Mouse (Mus musculus): Measurements from ENCODE around the gene Pafah2. TPM values are rescaled to one million over a fixed set of nuclear protein-coding genes. Genes with fewer than 3 reads are reported as not detected.
A peak's percentile ranks its signal among the peaks of the same experiment; 100 is the strongest.

Gene Pafah2
- polyA plus RNA-seq, 1 experiment from 2014 or later, result 10.2 TPM

GRCm38 (mm10) chr4:134421971-134422370 lies 25.9 kb downstream of the Pafah2 start:
- no peak overlapping the region for H3K4me3 ChIP-seq (ENCODE audit: low read depth, low read length)
- 54% methylated on average over 11 of the region's 11 CpGs for WGBS
- H3K27me3 ChIP-seq (ENCODE audit: control insufficient read depth, insufficient read depth, low read length), result no peaks in the 10 kb centered on the region
- H3K4me1 ChIP-seq (replicated peaks; ENCODE audit: control insufficient read depth, insufficient read depth, low read length), result no peaks in the 10 kb centered on the region
- DNase-seq (ENCODE audit: low spot score), result no peak
- H3K36me3 ChIP-seq (ENCODE audit: control insufficient read depth, insufficient read depth, low read length), result no peaks in the 10 kb centered on the region
- H3K4me2 ChIP-seq (replicated peaks; ENCODE audit: low read depth, low read length), result no peak overlapping the region
- no peak for ATAC-seq (ENCODE audit: low FRiP score)
- H3K9ac ChIP-seq (ENCODE audit: low read depth, low read length), result no peak overlapping the region
- no peak overlapping the region for H3K27ac ChIP-seq (ENCODE audit: low read depth, low read length)
- no peaks in the 10 kb centered on the region for H3K9me3 ChIP-seq (ENCODE audit: control insufficient read depth, low read length)

- Histone ChIP-seq H3K36me3 (ENCODE audit: control insufficient read depth, insufficient read depth, low read length) (no peaks in the 10 kb centered on the region), H3K9me3 (ENCODE audit: control insufficient read depth, low read length) (no peaks in the 10 kb centered on the region), H3K27ac (ENCODE audit: low read depth, low read length) (no peak overlapping the region), H3K4me1 (replicated peaks; ENCODE audit: control insufficient read depth, insufficient read depth, low read length) (no peaks in the 10 kb centered on the region), H3K4me3 (ENCODE audit: low read depth, low read length) (no peak overlapping the region), H3K4me2 (replicated peaks; ENCODE audit: low read depth, low read length) (no peak overlapping the region), H3K9ac (ENCODE audit: low read depth, low read length) (no peak overlapping the region), H3K27me3 (ENCODE audit: control insufficient read depth, insufficient read depth, low read length) (no peaks in the 10 kb centered on the region)
- ATAC-seq (ENCODE audit: low FRiP score), result no peak
- WGBS, result 90% methylated on average over 7 of the region's 7 CpGs
- no peak for DNase-seq (ENCODE audit: low spot score)
These were observed 27.8 kb downstream of the Pafah2 start for GRCm38 (mm10) chr4:134423949-134424348.

GRCm38 (mm10) chr4:134425088-134425487 lies 29.0 kb downstream of the Pafah2 start:
- DNase-seq (ENCODE audit: low spot score), result no peak
- no peak for ATAC-seq (ENCODE audit: low FRiP score)
- Histone ChIP-seq H3K27me3 (ENCODE audit: control insufficient read depth, insufficient read depth, low read length) (no peaks in the 10 kb centered on the region), H3K9ac (ENCODE audit: low read depth, low read length) (no peak overlapping the region), H3K36me3 (ENCODE audit: control insufficient read depth, insufficient read depth, low read length) (no peaks in the 10 kb centered on the region), H3K4me1 (replicated peaks; ENCODE audit: control insufficient read depth, insufficient read depth, low read length) (peaks cover 3% of the 10 kb centered on the region; the same call in 1 of the 2 replicates), H3K27ac (ENCODE audit: low read depth, low read length) (no peak overlapping the region), H3K9me3 (ENCODE audit: control insufficient read depth, low read length) (no peaks in the 10 kb centered on the region), H3K4me2 (replicated peaks; ENCODE audit: low read depth, low read length) (no peak overlapping the region), H3K4me3 (ENCODE audit: low read depth, low read length) (no peak overlapping the region)
- WGBS, result 78% methylated on average over 7 of the region's 7 CpGs

- ATAC-seq (ENCODE audit: low FRiP score) (peak; percentile 84), DNase-seq (ENCODE audit: low spot score) (peak; percentile 72)
- Histone ChIP-seq H3K36me3 (ENCODE audit: control insufficient read depth, insufficient read depth, low read length) (no peaks in the 10 kb centered on the region), H3K4me2 (replicated peaks; ENCODE audit: low read depth, low read length) (0 out of 2 replicates have a peak overlapping the region, but pooled peaks have one; percentile 11), H3K9ac (ENCODE audit: low read depth, low read length) (peak overlapping the region; percentile 2; the same call in 1 of the 2 replicates), H3K27me3 (ENCODE audit: control insufficient read depth, insufficient read depth, low read length) (no peaks in the 10 kb centered on the region), H3K4me1 (replicated peaks; ENCODE audit: control insufficient read depth, insufficient read depth, low read length) (peaks cover 7% of the 10 kb centered on the region; the same call in 1 of the 2 replicates), H3K9me3 (ENCODE audit: control insufficient read depth, low read length) (no peaks in the 10 kb centered on the region), H3K4me3 (ENCODE audit: low read depth, low read length) (no peak overlapping the region), H3K27ac (ENCODE audit: low read depth, low read length) (peak overlapping the region; percentile 92)
- 31% methylated on average over 23 of the region's 23 CpGs for WGBS
These were observed 34.4 kb downstream of the Pafah2 start for GRCm38 (mm10) chr4:134430381-134431004.

- Histone ChIP-seq H3K4me3 (ENCODE audit: low read depth, low read length) (no peak overlapping the region), H3K9ac (ENCODE audit: low read depth, low read length) (no peak overlapping the region), H3K27me3 (ENCODE audit: control insufficient read depth, insufficient read depth, low read length) (no peaks in the 10 kb centered on the region), H3K9me3 (ENCODE audit: control insufficient read depth, low read length) (no peaks in the 10 kb centered on the region), H3K4me2 (replicated peaks; ENCODE audit: low read depth, low read length) (no peak overlapping the region), H3K4me1 (replicated peaks; ENCODE audit: control insufficient read depth, insufficient read depth, low read length) (peaks cover 7% of the 10 kb centered on the region; the same call in 1 of the 2 replicates), H3K27ac (ENCODE audit: low read depth, low read length) (no peak overlapping the region), H3K36me3 (ENCODE audit: control insufficient read depth, insufficient read depth, low read length) (no peaks in the 10 kb centered on the region)
- DNase-seq (ENCODE audit: low spot score), result no peak
- WGBS, result 90% methylated on average over 15 of the region's 15 CpGs
- no peak for ATAC-seq (ENCODE audit: low FRiP score)
These were observed 36.7 kb downstream of the Pafah2 start for GRCm38 (mm10) chr4:134432686-134433360.

- WGBS, result 40% methylated on average over 7 of the region's 7 CpGs
- Histone ChIP-seq H3K27ac (ENCODE audit: low read depth, low read length) (no peak overlapping the region), H3K27me3 (ENCODE audit: control insufficient read depth, insufficient read depth, low read length) (no peaks in the 10 kb centered on the region), H3K4me1 (replicated peaks; ENCODE audit: control insufficient read depth, insufficient read depth, low read length) (0 out of 2 replicates have a peak, but pooled peaks cover under 1% of the 10 kb centered on the region), H3K9ac (ENCODE audit: low read depth, low read length) (no peak overlapping the region), H3K4me3 (ENCODE audit: low read depth, low read length) (no peak overlapping the region), H3K9me3 (ENCODE audit: control insufficient read depth, low read length) (no peaks in the 10 kb centered on the region), H3K36me3 (ENCODE audit: control insufficient read depth, insufficient read depth, low read length) (no peaks in the 10 kb centered on the region), H3K4me2 (replicated peaks; ENCODE audit: low read depth, low read length) (no peak overlapping the region)
- ATAC-seq (ENCODE audit: low FRiP score), result peak; percentile 69
- DNase-seq (ENCODE audit: low spot score), result peak; percentile 68
These were observed 40.1 kb downstream of the Pafah2 start for GRCm38 (mm10) chr4:134436185-134436584.

- Histone ChIP-seq H3K9me3 (ENCODE audit: control insufficient read depth, low read length) (no peaks in the 10 kb centered on the region), H3K9ac (ENCODE audit: low read depth, low read length) (no peak overlapping the region), H3K4me3 (ENCODE audit: low read depth, low read length) (no peak overlapping the region), H3K27me3 (ENCODE audit: control insufficient read depth, insufficient read depth, low read length) (no peaks in the 10 kb centered on the region), H3K4me2 (replicated peaks; ENCODE audit: low read depth, low read length) (no peak overlapping the region), H3K27ac (ENCODE audit: low read depth, low read length) (no peak overlapping the region), H3K36me3 (ENCODE audit: control insufficient read depth, insufficient read depth, low read length) (no peaks in the 10 kb centered on the region), H3K4me1 (replicated peaks; ENCODE audit: control insufficient read depth, insufficient read depth, low read length) (no peaks in the 10 kb centered on the region)
- DNase-seq (ENCODE audit: low spot score) (peak; percentile 47), ATAC-seq (ENCODE audit: low FRiP score) (no peak; the same call in 1 of the 2 replicates)
- WGBS, result 71% methylated on average over 10 of the region's 10 CpGs
These were observed 40.5 kb downstream of the Pafah2 start for GRCm38 (mm10) chr4:134436659-134437058.

- no peak overlapping the region for H3K27ac ChIP-seq (ENCODE audit: low read depth, low read length)
- no peak for ATAC-seq (ENCODE audit: low FRiP score)
- WGBS, result 69% methylated on average over 3 of the region's 3 CpGs
- DNase-seq (ENCODE audit: low spot score), result no peak
- no peak overlapping the region for H3K9ac ChIP-seq (ENCODE audit: low read depth, low read length)
- no peaks in the 10 kb centered on the region for H3K36me3 ChIP-seq (ENCODE audit: control insufficient read depth, insufficient read depth, low read length)
- no peaks in the 10 kb centered on the region for H3K27me3 ChIP-seq (ENCODE audit: control insufficient read depth, insufficient read depth, low read length)
- H3K4me1 ChIP-seq (replicated peaks; ENCODE audit: control insufficient read depth, insufficient read depth, low read length), result no peaks in the 10 kb centered on the region
- H3K9me3 ChIP-seq (ENCODE audit: control insufficient read depth, low read length), result no peaks in the 10 kb centered on the region
- H3K4me2 ChIP-seq (replicated peaks; ENCODE audit: low read depth, low read length), result no peak overlapping the region
- H3K4me3 ChIP-seq (ENCODE audit: low read depth, low read length), result no peak overlapping the region
These were observed 43.0 kb downstream of the Pafah2 start for GRCm38 (mm10) chr4:134439119-134439518.

GRCm38 (mm10) chr4:134439919-134440318 lies 43.8 kb downstream of the Pafah2 start:
- 89% methylated on average over 4 of the region's 4 CpGs for WGBS
- DNase-seq (ENCODE audit: low spot score) (no peak), ATAC-seq (ENCODE audit: low FRiP score) (no peak)
- no peaks in the 10 kb centered on the region for H3K9me3 ChIP-seq (ENCODE audit: control insufficient read depth, low read length)
- no peak overlapping the region for H3K4me3 ChIP-seq (ENCODE audit: low read depth, low read length)
- H3K27me3 ChIP-seq (ENCODE audit: control insufficient read depth, insufficient read depth, low read length), result no peaks in the 10 kb centered on the region
- H3K4me1 ChIP-seq (replicated peaks; ENCODE audit: control insufficient read depth, insufficient read depth, low read length), result no peaks in the 10 kb centered on the region
- H3K36me3 ChIP-seq (ENCODE audit: control insufficient read depth, insufficient read depth, low read length), result no peaks in the 10 kb centered on the region
- no peak overlapping the region for H3K9ac ChIP-seq (ENCODE audit: low read depth, low read length)
- H3K27ac ChIP-seq (ENCODE audit: low read depth, low read length), result no peak overlapping the region
- no peak overlapping the region for H3K4me2 ChIP-seq (replicated peaks; ENCODE audit: low read depth, low read length)
